Mouse (Mus musculus) spleen, adult 12 weeks (tissue): ENCODE measurements at regions not wholly inside any gene's neighbourhood (a gene's known extent, or its start where the extent isn't known, plus 50 kb on each side); places are given as distances from the start of the nearest gene placed in this dataset.

Experiments
- DNase-seq: peaks from one replicate; pipeline ENCODE4 v3.0.0; 2022; ENCODE audit warnings: low spot score

DNA sequence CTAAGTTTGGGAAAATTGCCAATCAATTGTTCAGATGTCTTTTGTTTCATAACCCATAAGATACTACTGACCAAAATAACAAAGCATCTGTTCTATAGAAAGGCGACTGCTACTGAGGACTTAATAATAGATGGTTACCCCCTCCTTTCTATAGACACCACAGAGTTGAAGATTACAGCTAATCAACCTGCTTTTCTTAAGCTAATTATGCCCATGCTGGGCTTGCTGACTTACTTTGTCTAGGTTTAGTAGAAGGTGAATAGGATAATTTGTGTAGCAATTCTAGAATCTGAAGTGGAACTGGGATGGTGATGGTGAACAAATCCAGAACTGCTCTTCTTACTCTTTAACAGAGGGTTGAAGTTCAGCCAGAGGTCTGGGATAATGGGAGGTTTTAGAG lies 53.8 kb upstream of the Tbx18 start:
- DNase-seq = no peak

DNA sequence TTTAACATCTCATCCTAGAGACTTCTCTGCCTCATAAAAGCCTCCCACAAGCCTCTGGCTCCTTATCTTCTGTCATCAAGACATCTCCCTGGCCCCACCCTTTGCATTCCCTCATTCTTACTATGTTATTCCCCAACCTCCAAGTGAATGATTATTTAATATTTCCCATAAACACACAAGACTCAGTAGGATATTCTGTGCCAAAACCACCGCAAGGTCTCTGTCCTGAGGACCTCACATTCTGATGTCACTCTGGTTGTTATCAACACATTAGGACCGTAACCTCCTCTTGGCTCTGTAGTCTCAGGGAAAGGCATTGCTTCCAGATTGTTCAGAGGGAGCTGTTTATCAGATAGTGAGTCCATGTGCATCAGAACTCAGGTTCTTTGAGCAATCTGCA lies 80.7 kb upstream of the Tbx18 start:
- no peak for DNase-seq

DNA sequence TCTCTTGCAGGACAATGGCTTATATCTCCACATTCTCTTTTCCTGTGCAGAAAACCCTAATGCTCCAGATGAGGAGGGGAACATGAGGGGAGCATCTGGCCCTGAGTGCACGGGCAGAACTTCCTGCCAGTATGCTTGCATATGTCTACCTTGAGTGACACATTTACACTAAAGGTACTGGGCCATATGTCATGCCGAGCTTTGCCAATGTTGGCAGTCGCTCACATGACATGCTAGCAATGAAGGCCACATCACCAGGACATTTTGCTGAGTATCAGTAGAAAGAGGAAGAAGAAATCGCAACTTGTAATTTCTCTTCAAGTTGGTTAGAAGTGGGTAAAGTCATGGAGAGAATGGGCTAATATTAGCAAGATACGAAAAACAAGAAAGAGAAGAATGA lies 91.2 kb upstream of the Tbx18 start:
- DNase-seq = no peak

DNA sequence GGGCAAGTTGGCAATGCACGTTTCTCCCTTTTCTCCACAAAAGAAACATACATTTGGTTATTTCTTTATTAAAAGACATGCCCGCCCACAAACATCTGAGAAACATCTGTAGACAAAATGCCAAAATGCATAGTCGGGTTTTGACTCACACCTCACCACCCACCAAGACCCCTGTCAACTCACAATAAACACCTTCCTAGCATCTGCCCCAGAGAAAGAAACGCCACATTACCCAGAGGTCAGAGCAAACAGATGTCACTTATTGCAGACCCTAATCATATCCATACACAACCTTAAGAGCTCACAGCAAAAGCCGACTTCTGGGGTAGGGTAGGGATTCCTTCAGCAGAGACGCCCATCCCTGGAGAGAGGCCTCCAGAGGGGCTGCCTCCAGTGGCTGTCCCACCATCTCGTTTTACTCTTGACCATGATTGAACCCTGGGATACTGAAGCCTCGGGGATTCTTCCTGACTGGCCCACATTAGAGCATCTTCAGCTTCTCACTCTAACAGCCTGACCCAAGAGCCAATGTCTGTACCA lies 93.7 kb upstream of the Tbx18 start:
- no peak for DNase-seq

DNA sequence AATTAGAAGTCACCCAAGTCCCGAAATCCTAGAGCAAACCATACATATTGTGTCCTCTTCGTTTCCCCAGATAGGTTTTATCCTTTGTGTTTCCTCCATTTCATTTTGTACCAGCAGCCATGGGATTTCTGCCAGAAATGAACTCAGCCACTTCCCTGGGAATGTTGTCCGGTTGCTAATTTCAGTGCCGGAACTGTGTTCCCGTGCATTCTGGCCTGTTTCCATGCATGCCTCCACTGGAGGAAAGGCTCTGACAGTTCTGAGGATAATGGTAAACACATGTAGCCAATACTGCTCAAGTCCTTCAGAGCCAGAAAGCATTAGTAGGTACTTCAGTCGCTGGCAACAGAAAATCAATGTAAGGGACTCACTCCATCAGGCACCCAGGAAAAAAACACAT lies 112.8 kb upstream of the Tbx18 start:
- no peak for DNase-seq

DNA sequence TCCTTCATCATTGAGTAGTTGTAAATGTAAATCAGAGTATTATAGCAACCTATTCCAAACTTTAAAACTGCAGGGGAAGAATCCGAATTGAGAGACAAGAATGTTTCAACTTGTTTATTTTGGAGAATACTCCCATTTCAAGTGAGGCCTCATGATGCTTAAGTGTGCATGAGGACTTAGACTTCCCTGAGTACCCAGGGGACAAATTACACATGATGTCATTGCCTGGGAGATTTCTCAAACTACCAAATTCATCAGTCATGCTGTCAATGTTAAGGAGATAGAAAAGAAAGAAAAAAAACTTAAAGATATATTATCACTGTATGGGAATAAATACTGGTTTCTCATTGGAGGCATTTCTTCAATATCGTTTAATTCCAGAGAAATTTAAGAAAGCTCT lies 113.4 kb upstream of the Tbx18 start:
- no peak for DNase-seq

DNA sequence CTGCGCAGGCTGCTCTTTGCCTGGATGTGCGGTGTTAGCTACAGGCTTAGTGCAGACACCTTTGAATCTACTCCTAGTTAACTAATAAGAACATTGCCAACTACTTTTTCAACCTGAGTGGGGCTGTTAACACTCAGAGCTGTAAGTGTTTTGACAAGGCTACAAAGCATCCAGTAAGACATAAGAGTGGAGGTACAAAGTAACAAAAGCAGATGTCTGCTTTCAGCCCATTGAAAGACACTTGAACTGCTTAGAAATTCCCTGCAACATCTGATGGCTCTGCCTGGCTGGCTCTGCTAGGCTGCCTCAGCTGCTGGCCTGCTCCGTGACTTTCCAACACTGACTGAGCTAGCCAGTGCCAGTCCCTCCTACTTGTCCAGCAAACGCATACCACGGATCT lies 117.8 kb upstream of the Tbx18 start:
- no peak for DNase-seq

DNA sequence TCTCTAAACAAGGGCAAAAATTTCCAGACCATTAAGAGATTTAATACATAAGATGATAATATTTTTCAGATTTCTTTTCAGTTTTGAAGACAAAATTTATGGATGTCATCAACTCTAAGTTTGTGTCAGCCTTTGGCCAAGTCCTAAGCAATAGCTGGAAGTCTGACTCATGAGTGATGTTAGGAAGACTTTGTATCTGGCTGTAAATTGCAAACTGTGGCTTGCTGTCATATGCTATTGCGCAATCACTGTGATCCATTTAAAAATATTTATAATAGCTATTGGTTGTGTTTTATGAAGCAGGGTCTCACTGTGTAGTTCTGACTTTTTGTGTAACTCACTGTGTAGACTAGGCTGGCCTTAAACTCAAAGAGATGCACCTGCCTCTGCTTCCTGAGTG lies 119.1 kb upstream of the Tbx18 start:
- DNase-seq = no peak

DNA sequence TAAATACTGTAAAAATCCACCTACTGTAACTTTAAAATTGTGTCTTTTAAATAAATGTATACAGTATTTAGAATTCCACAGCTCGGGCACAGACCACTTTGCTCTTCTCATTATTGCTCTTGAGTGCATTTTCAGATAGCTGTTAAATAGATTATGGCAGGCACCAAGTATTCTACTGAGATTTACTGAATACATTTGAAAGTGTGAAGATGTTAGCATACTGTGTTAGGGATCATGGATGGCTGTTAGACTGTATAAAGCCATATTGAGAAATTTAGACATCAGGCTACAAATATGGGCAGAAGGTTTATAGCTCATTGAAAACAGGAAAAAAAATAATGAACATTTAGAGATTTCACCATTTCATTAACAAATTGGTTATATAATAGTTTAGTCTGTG lies 130.5 kb upstream of the Tbx18 start:
- no peak for DNase-seq

DNA sequence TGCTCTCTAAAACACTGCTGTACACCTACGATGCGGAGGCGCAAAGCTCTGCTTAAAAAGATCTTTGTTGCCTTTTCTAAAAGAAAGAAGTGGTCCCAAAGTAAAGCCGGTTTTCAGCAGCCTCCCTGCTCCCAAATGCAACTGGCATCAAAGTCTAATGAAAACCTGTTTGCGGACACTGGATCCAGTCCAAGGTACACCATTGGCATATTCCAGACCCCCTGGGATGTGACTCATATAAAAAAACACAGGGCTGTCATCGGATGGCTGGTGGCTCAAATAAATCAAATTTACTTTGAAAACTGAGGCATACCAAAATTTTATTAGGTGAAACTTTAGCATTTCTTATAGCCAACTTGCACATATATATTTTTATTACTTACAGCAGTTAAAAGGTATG lies 134.2 kb upstream of the Tbx18 start:
- no peak for DNase-seq

DNA sequence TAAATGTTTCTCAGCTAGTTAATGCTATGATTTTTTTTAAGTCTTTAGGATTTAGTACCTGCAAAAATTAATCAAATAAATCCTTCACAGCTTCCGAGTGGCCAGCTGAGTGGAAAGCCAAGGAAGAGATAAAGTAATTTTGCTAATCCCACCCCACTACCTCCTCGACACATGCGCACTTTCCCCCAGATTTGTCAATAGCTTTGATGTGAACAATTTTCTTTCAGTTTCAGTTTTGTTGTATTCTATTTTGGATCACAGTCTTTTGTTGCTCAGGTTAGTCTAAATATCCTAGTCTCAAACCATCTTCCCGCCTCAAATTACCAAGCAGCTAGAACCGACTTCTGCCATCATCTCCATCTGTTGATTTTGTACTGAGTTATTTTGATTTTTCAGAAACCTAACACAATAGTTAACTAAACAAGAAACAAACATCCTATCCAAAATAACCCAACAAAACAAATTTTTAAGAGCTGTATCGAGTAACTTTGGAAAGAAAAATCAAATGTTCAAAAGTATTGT lies 141.4 kb upstream of the Tbx18 start:
- DNase-seq = no peak

DNA sequence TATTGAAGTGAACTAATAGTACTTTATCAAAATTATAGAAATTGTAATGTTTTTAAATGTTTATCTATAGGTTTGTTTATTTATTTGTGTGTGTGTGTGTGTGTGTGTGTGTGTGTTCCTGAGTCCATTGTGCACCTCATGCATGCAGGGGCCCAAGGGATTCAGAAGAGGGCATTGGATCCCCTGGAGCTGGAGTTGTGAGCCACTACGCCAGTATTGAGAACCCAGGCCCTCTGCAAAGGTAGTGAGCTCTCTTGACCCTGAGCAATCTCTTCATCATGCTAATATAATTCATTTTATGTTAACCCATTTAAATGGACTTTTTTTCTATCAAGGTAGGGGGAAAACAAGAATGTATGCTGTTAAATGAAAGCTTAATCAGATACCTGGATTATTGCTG lies 151.5 kb upstream of the Tbx18 start:
- DNase-seq = no peak

DNA sequence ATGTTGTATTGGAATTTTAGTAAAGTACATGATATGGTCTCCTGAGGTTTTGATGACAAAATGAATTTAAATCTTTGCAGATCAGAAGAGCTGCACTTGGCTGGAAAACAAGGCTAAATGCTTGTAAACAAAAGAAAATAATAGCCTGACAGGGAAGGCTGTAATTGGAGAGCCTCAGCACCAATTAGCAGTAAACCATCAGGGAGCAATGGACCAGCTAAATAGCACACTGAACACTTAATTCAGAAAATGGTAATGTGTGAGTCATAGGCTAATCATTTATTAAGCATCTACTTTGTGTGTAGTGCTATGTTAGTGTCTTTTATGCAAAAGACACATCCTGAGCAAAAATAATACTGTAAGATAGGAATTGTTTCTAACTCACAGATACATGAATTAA lies 152.0 kb upstream of the Tbx18 start:
- DNase-seq = no peak

DNA sequence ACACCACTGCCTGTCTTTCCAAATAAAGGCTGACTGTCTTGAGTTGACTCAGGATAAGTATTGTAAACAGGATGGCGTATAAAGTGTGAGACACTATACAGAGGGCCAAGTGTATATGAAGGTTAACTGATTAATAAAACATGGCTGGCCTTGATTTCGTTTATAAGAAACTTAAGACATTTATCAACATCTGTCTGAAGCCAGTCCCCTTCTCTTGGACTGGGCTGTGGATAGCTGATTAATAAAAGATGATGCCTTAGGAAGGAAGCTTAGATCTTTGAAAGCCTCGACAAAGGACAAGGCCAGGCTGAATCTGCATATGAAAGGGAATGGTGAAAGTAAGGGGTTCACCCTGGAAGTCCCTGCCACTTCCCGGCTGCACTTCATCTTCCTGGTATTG lies 163.0 kb upstream of the Tbx18 start:
- DNase-seq = no peak

DNA sequence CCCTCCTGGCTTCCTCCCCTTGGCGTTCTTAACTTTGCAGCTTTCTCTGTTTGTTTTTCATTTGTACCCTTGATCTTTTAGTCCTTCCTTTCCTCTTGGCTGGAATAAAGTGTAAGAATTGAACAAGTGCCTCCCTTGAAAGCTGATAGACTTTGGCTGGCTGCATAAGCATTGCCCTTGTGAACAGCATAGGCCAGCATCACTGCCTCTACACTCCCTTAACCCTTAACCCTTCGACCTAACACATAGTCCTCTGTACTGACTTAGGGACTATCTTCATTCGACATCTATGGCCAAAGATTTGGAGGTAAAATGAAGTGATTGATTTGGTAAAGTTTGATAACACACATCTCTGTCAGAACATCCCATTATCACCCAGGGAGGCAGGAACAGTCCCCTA lies 163.5 kb upstream of the Tbx18 start:
- DNase-seq = no peak

DNA sequence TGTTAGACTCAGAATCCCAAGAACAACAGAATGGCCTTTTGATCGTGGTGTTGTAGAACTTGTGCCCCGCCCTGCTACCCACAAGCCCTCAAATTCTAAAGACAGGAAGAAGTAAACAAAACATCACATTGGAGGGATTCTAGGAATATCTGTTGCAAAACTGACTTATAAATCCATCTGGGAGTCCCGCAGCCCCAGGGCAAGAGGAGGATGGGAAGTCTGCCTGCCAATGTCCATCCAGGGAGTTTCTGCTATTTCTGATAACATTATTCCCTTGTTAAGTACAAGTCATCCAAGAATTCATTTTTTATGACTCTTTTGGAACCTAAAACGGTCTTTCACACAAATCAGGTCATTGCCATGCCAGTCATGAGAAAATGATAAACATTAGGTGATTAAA lies 164.5 kb upstream of the Tbx18 start:
- no peak for DNase-seq

DNA sequence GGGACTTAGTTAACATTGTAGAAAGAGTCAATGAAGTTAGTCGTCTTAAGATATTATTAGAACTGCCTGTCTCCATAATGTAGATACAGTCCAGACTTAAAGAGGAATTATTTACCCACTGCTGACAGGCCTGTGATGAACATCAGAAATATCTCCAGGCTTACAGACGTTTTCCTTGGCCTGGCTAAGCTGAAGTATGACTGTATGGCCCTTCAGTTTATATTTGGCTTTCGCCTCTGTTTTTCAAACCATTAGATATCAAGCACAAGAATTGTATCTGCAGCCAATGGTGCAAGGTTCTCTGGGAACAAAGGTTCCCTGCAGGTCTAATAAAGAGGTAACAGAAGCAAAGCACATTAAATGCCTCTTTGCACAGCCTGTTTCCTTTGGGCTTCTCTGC lies 166.3 kb upstream of the Tbx18 start:
- DNase-seq = no peak

DNA sequence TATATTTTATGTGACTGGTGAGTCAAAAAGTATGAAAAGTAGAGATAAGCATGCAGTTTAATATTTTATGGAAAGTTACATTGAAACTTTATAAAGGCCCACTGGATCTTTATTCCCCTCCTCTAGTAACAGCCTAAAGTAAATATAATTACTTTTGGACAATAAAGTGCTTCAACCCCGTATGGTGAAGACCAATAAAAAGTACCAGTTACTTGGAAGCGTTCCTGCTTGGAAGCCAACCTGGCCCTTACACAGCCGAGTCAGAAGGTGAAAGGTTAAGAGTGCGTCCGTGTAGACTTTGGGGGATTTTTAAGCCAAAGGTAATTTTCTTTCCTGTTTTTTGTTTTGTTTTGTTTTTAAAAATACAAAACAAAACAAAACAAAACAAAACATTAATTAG lies 168.3 kb upstream of the Tbx18 start:
- DNase-seq = no peak

DNA sequence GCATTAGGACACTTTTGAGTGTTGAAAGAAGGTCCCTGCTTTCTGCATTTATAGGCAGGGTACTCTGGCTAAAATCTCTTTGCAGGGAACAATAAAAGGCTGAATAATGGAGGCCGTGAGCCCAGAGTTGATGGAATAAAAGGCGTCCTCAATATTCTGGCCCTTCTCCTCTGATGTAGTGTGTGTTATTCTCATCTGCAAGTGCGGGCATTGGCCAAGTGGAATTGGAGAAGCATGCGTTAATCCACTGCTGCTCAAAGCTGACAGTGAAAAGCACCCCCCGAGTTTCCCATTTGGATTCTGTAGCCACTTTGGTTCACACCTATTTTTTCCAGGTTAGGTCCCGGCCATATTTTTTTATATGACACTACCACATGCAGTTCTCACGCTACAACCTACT lies 168.7 kb upstream of the Tbx18 start:
- no peak for DNase-seq

DNA sequence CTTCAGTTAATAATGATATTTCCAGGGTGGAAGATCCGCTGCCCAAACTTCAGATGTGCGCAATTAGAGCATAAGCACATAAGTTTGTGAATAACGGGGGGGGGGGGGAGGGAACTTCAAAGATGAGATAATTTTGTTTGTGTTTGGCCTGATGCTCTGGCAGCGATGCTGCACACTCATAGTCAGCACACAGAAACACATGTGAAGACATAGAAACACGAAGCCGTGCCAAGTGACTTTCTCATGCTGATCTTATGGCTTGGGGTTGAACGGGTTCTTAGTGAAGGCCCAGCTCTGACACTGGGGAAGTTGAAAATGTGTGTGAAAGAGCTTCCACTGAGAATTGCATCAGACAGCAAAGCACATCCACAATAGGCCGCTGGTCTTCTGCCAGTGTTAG lies 190.2 kb upstream of the Tbx18 start:
- DNase-seq = no peak

DNA sequence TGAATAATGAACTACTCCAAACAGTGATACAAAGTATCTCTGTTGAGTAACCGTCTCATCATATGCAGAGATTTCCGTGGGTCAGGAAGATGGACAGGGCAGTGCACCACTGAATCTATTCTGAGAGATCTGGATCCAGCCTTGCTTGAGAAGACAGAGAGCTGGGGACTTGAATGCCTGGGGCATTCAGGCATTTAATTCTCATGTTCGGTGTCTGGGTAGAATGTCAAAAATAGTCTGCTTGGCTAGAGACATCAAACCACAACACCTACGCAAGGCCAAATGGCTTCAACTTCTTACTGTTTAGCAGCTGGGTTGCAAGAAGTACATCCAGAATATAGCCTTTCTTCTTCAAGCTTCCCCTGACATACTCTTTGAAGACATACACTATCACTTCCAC lies 194.1 kb upstream of the Tbx18 start:
- DNase-seq = no peak

DNA sequence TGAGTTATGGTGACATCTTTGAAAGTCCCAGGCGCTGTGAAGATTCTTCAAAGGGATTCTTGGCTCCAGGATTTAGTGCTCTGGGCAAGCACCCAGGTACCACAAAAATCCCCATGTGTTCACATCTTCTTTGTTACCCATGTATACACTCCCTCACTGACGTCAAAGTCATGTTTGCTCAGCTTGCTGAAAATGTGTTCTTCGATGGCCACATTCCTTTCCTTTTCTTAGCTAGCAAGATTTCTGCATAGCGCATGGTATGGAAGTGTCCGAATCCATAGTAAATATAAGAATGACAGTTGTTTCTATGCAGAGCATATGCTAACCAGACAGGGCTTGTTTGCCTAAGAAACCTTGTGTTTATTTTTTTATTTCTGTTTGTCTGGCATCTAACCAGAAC lies 202.2 kb upstream of the Tbx18 start:
- no peak for DNase-seq

DNA sequence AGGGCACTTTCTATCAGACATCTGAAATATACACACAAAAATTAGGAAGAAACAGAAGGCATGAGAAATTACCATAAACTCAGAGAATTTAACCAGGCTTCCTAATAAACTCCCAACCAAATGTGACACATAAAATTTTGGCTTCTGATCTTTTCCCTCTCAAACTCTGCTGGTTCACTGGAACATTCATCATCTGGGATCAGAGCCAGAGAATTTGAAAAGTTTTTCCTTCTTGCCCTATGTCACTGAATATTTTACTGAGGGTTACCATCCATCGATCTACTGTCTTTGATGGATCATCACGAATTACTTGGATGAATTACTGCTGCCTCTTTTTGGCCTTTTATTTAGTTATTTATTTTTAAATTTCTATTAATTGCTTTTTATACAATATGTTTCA lies 221.4 kb upstream of the Tbx18 start:
- no peak for DNase-seq

DNA sequence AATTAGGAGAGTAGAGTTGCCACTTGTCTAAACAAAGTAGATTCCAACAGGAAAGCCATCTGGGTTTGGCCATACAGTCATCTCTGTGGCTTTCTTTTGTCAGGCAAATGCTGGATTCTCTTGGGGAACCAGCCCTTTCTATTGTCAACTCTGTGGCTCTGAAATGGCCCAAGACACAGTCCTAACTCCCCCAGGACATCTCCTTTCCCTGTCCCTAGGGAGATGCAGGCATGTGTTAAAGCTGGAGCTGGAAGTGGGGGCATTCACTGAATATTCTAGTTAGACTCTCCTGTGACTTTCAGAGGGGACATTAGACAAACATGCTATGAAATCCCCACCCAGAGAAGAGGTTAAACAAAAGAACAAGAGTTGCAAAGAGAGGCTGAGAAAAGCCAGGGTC lies 223.9 kb upstream of the Tbx18 start:
- no peak for DNase-seq

DNA sequence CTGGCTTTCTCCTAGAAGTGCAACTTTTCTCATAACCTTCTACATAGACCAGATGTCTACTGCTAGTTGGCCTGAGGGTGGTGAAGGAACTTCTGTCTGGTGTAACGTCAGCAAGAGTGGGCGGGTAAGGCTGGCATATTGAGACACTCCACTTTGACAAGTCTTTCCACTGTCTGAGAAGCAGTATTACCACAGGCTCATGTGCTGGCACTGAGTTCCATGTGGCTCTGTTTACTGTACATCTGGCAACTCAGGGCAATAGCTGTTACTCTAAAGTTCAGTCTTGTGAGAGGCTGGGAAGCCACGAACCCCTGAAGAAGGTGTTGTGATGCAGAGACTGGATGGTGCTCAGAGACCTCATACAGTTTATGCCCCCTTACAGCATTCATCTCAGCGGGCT lies 230.7 kb upstream of the Tbx18 start:
- no peak for DNase-seq
